Mouse (Mus musculus) spleen, adult 2 months (tissue): ENCODE data around the gene Dna2.

Source experiments
- CTCF ChIP-seq: fragments of 200-500 bp; IDR thresholded peaks from 2 replicates; pipeline ENCODE4 v1.5.1; 2011; ENCODE audit warnings: mild to moderate bottlenecking, inconsistent platforms; ENCODE audit not compliant: insufficient read depth, insufficient read length, insufficient replicate concordance; ENCODE audit errors: extremely low read depth
- POLR2A ChIP-seq: fragments of 200-500 bp; IDR thresholded peaks from 2 replicates; pipeline ENCODE4 v1.6.1; 2011; ENCODE audit warnings: low read depth, low read length, inconsistent platforms

GRCm38 (mm10) chr10:63011556-63011955, 64.7 kb downstream of the Dna2 start:
- TF ChIP-seq CTCF, result no peak
- no peak for TF ChIP-seq POLR2A
